Mouse (Mus musculus) heart, adult 18-20 months (tissue): ENCODE measurements at regions not wholly inside any gene's neighbourhood (a gene's known extent, or its start where the extent isn't known, plus 50 kb on each side); places are given as distances from the start of the nearest gene placed in this dataset.

Experiments
- DNase-seq, 2 experiments: peaks; one replicate each; pipeline ENCODE4 v3.0.0; 2021 to 2022; ENCODE audit warnings: mixed read lengths in 1 of 2

- DNase-seq, result no peak
Observed at GRCm38 (mm10) chr7:63811816-63812215, 104.8 kb upstream of the E030018B13Rik start.

DNA sequence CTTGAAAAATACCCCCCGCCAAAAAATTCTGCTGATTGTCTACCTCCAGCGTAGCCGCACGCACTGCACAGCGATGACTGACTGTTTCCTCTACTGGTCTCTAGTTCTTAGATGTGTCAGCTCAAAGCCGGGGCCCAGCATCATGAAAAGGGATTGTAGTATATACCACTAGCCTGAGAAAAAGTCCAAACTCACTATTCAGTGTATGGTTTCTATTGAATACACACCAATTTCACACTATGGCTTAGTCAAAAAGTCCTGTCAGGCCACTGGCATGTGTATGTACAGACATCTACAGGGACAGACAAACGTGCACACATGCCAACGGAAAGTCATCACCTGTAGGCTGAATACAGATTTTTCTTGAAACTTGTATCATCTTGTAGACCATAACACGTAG, 101.1 kb upstream of the E030018B13Rik start:
- no peak for DNase-seq

DNA sequence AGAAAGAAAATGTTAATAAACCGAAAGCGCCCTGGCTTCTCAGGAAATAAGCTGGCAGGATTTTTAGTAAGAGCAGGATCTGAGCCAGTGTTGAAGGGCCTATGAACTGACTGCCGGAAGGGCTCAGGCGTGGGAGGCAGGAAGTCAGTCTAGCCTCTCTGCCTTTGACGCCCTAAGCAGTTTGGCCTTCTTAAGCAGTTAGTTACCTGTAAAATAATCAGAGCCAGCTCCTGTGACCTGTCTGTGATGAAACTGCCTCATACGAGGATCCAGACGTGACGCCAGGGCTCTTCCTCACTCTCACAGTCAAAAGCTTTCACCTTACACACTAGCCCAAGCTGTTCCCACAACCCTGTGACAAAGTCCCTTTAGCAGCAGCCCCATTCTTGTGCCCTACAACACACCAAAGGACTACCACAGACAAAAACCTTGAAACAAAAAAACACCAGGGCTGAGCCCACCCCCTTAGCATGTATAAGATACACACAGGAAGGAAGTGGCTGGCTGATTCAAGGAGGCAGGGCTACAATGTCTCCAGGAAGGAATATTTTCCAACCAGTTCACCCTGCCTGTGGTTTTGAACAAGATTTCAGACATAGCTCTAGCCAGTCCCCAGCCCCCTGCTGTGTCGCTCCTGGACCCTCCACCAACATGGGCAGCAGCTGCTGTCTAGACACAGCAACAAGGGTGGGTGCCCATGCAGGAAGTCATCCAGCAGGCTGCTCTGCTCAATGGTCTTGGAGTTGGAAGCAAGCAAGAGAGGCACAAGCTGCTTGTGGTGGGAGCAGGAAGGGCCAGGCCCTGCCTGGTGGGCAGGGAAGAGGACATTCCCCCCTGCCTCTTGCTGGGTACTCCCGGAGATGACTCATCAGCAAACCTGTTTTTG, 100.4 kb upstream of the E030018B13Rik start:
- peak; percentile 45 to 58 for DNase-seq

- DNase-seq, result no peak
Observed at GRCm38 (mm10) chr7:63817476-63817875, 99.2 kb upstream of the E030018B13Rik start.

- DNase-seq, result no peak
Observed at GRCm38 (mm10) chr7:63818105-63818504, 98.6 kb upstream of the E030018B13Rik start.

DNA sequence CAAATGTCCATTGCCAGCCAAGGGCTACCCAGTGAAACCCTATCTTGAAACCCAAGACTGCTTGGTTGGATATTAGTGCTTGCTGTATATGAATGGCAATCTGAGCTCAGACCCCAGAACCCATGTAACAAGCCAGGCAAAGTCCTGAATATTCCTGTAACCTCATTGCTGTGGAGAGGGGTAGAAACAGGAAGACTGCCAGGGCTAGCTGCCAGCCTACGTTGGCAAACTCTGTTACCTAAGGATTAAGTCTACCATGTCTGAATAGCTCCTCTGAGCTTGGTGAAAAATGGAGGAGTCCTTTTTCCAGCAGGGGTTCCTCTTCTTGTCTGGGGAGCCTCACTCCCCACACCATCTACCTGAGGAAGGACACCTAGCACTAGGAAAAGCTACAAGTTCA, 96.4 kb upstream of the E030018B13Rik start:
- no peak for DNase-seq

DNA sequence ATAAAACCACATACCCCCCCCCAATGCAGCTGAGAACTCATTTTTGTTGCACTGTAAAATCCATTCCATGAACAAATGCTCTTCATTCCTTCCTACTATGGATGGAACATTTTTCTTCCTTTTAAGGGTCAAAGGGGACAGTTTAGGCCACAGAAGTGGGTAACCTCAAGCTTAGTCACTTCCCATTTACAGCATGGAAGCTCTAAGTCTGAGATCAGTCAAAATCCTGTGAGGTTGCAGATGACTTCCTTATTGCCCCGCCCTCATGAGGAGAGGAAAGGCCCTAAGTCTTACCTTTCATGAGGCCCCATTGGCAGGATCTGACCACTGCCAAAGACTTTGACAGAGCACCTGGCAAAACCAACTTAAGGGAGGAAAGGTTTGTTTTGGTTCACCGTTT, 94.7 kb upstream of the E030018B13Rik start:
- no peak for DNase-seq

DNA sequence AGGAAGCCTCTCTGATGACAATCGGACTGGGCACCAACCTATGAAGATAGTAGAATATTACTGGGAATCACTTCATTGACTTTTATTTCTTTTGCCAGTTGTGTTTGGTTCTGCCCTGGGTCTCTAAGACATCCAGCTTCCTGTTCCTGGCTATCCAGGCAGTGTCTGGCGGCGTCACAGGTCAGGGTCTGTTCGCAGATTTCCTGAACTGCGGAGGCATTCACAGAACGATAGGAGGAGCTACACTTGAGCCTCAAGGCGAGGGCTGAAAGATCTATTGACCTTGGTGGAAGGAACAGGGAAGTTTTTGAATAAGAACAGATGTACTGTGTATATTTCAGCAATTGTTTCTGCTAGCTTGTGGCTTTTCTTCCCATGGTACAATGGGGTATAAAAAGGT, 92.6 kb upstream of the E030018B13Rik start:
- peak; percentile 38 to 55 for DNase-seq

DNA sequence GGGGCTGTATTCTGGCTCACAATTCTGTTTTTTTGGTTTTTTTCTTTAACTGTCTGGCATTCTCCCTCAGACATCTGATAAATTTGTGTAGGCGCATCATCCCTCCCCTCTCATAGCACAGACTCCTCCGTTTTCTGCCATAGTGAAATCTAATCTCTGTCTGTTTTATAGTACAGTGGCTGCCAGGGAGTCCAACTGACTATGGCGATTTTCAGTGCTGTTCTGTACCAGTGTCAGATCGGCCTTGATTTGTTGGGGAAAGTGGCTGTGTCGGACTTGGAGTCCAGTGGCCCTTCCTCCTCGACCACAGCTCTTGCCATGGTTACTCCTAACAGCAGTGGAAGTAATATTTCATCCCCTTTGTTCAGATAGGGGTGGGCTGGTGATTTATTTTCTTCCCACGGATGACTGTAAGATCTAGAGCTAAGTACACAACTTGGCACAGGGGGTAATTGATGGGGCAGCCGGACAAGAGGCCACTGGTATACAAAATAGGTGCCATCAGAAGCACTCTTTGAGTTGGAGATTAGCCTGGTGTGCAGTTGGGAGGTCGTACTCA, 87.2 kb upstream of the E030018B13Rik start:
- DNase-seq, result no peak

DNA sequence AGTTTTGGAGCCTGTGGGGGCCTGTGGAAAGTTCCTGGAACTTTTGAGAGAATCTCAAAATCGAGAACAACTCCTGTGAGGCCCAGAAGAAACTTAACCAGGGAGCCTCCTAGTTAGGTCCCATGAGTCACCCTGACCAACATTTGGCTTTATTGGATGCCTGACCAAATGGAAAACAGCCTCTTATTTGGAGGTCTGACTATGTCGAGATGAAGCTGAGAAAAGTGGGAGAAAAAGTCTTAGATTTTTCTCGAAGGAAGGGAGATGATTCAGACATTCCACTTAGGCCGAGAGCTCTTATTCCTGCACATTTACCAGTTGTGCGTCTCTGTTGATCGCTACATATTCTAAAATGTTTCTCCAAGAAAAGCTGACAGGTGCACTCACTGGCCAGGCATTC, 83.0 kb upstream of the E030018B13Rik start:
- no peak for DNase-seq

DNA sequence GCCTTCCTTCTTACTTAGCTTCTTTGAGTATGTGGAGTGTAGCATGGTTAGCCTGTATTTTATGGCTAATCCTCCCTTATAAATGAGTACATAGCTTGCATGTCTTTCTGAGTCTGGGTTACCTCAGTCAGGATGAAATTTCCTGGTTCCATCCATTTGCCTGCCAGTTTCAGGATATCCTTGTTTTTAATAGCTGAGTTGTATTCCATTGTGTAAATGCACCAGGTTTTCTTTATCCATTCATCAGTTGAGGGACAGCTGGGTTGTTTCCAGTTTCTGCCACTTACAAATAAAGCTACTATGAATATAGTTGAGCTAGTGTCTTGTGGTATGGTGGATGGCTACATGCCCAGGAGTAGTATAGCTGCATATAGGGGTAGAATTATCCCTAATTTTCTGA, 80.7 kb upstream of the E030018B13Rik start:
- no peak for DNase-seq
